Mouse (Mus musculus): ENCODE data around the gene Bcar3. TPM values are rescaled to one million over a fixed set of nuclear protein-coding genes. Genes with fewer than 3 reads are reported as not detected.

The Bcar3 gene
- polyA plus RNA-seq, 1 experiment from 2014 or later: 7.1 TPM

DNA sequence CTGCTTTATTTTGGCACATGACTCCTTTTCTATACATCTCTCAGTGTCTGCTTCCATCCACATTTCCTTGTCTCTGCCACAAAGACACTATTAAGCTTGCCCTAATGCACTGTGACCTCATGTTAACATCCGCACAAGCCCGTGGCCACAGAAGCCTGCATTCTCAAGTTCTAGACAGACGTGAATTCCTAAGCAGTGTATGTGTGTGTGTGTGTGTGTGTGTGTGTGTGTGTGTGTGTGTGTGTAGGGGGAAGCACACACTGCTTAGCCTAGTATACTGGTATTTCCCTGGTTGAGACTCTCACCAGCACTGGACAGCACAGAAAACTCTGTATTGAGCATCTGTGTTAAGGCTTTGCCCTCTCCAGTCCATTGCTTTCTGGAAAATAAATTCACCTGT is 70.6 kb downstream of the Bcar3 start:
- peaks cover 9% of the 10 kb centered on the region; the same call in 1 of the 2 replicates for H3K4me1 ChIP-seq (ENCODE audit: control insufficient read depth, insufficient read depth, low read depth, low read length)
- no peak overlapping the region for H3K9ac ChIP-seq (ENCODE audit: low read depth, low read length)
- H3K27me3 ChIP-seq (replicated peaks; ENCODE audit: control insufficient read depth, insufficient read depth, low read length): no peaks in the 10 kb centered on the region
- no peak overlapping the region for H3K4me2 ChIP-seq (ENCODE audit: low read length)
- H3K9me3 ChIP-seq (ENCODE audit: control insufficient read depth, low read length): no peaks in the 10 kb centered on the region
- no peak overlapping the region for H3K27ac ChIP-seq (ENCODE audit: low read depth, low read length)
- H3K36me3 ChIP-seq (ENCODE audit: control insufficient read depth, insufficient read depth, low read length): no peaks in the 10 kb centered on the region
- 15% methylated on average over 3 of the region's 3 CpGs for WGBS
- no peak for ATAC-seq
- no peak overlapping the region for H3K4me3 ChIP-seq (ENCODE audit: low read length)

DNA sequence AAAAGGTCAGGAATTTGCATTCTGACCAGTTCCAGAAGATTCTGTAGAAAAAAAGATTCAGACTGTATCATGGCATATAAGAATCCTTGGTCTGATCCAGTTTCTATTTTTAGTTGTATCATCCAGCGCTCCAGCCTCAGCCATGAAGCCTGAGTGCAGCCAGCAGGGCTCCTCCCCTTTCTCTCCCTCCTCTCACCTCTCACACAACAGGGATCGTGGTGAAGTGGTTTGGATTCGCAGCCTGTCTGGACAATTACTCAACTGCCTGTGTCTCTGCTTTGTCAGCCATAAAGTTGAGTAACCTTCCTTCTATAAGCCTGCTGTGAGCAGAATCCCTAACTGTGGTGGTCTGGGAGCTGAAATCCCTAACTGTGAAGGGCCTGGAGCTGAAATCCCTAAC is 71.4 kb downstream of the Bcar3 start:
- Histone ChIP-seq H3K36me3 (ENCODE audit: control insufficient read depth, insufficient read depth, low read length) (no peaks in the 10 kb centered on the region), H3K4me2 (ENCODE audit: low read length) (no peak overlapping the region), H3K4me3 (ENCODE audit: low read length) (no peak overlapping the region), H3K9ac (ENCODE audit: low read depth, low read length) (no peak overlapping the region; the same call in 1 of the 2 replicates), H3K27me3 (replicated peaks; ENCODE audit: control insufficient read depth, insufficient read depth, low read length) (no peaks in the 10 kb centered on the region), H3K4me1 (ENCODE audit: control insufficient read depth, insufficient read depth, low read depth, low read length) (peaks cover 9% of the 10 kb centered on the region; the same call in 1 of the 2 replicates), H3K27ac (ENCODE audit: low read depth, low read length) (peak overlapping the region; percentile 63; the same call in 1 of the 2 replicates), H3K9me3 (ENCODE audit: control insufficient read depth, low read length) (no peaks in the 10 kb centered on the region)
- peak; percentile 83 for ATAC-seq
- 11% methylated on average over 3 of the region's 3 CpGs for WGBS

- no peak for ATAC-seq
- 91% methylated on average over 8 of the region's 8 CpGs for WGBS
- no peak overlapping the region for H3K27ac ChIP-seq (ENCODE audit: low read depth, low read length)
- H3K9ac ChIP-seq (ENCODE audit: low read depth, low read length): no peak overlapping the region
- no peaks in the 10 kb centered on the region for H3K27me3 ChIP-seq (replicated peaks; ENCODE audit: control insufficient read depth, insufficient read depth, low read length)
- no peaks in the 10 kb centered on the region for H3K36me3 ChIP-seq (ENCODE audit: control insufficient read depth, insufficient read depth, low read length)
- no peak overlapping the region for H3K4me2 ChIP-seq (ENCODE audit: low read length)
- no peaks in the 10 kb centered on the region for H3K4me1 ChIP-seq (ENCODE audit: control insufficient read depth, insufficient read depth, low read depth, low read length)
- no peak overlapping the region for H3K4me3 ChIP-seq (ENCODE audit: low read length)
- no peaks in the 10 kb centered on the region for H3K9me3 ChIP-seq (ENCODE audit: control insufficient read depth, low read length)
Observed at GRCm38 (mm10) chr3:122371646-122372341, 77.9 kb downstream of the Bcar3 start.

- H3K27ac ChIP-seq (ENCODE audit: low read depth, low read length): no peak overlapping the region
- H3K4me2 ChIP-seq (ENCODE audit: low read length): no peak overlapping the region
- H3K9me3 ChIP-seq (ENCODE audit: control insufficient read depth, low read length): no peaks in the 10 kb centered on the region
- no peaks in the 10 kb centered on the region for H3K27me3 ChIP-seq (replicated peaks; ENCODE audit: control insufficient read depth, insufficient read depth, low read length)
- no peaks in the 10 kb centered on the region for H3K4me1 ChIP-seq (ENCODE audit: control insufficient read depth, insufficient read depth, low read depth, low read length)
- no peak overlapping the region for H3K9ac ChIP-seq (ENCODE audit: low read depth, low read length)
- no peak for ATAC-seq
- 83% methylated on average over 4 of the region's 4 CpGs for WGBS
- no peaks in the 10 kb centered on the region for H3K36me3 ChIP-seq (ENCODE audit: control insufficient read depth, insufficient read depth, low read length)
- no peak overlapping the region for H3K4me3 ChIP-seq (ENCODE audit: low read length)
Observed at GRCm38 (mm10) chr3:122372617-122373016, 78.7 kb downstream of the Bcar3 start.

- Histone ChIP-seq H3K36me3 (ENCODE audit: control insufficient read depth, insufficient read depth, low read length) (no peaks in the 10 kb centered on the region), H3K27ac (ENCODE audit: low read depth, low read length) (no peak overlapping the region), H3K4me3 (ENCODE audit: low read length) (no peak overlapping the region), H3K27me3 (replicated peaks; ENCODE audit: control insufficient read depth, insufficient read depth, low read length) (no peaks in the 10 kb centered on the region), H3K4me1 (ENCODE audit: control insufficient read depth, insufficient read depth, low read depth, low read length) (no peaks in the 10 kb centered on the region), H3K9me3 (ENCODE audit: control insufficient read depth, low read length) (no peaks in the 10 kb centered on the region), H3K4me2 (ENCODE audit: low read length) (no peak overlapping the region), H3K9ac (ENCODE audit: low read depth, low read length) (no peak overlapping the region)
- no peak for ATAC-seq
Observed at GRCm38 (mm10) chr3:122376011-122376410, 82.1 kb downstream of the Bcar3 start.

DNA sequence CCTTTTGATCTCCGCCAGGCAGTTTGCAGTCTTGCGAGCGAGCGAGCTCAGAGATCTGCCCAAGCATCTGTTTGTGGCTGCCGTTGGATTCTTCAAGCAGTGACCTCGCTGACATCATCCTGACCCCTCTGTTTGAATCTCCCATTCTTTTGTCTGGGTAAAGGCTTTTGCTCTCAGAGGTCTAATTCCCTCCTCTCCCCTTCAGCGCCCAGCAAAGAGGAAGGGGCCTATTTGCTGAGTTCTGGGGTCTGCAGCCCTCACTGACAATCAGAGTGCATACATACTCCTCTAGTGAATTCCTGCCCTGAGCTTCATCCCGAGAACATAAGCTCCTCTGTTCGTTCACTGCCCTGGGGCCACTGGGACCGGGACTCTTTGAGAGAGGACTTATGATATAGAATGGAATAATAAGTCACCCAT is 82.5 kb downstream of the Bcar3 start:
- H3K4me3 ChIP-seq (ENCODE audit: low read length): no peak overlapping the region
- H3K27ac ChIP-seq (ENCODE audit: low read depth, low read length): no peak overlapping the region
- H3K9ac ChIP-seq (ENCODE audit: low read depth, low read length): no peak overlapping the region
- H3K36me3 ChIP-seq (ENCODE audit: control insufficient read depth, insufficient read depth, low read length): no peaks in the 10 kb centered on the region
- ATAC-seq: no peak
- H3K4me2 ChIP-seq (ENCODE audit: low read length): no peak overlapping the region
- H3K9me3 ChIP-seq (ENCODE audit: control insufficient read depth, low read length): no peaks in the 10 kb centered on the region
- no peaks in the 10 kb centered on the region for H3K27me3 ChIP-seq (replicated peaks; ENCODE audit: control insufficient read depth, insufficient read depth, low read length)
- WGBS: 26% methylated on average over 10 of the region's 10 CpGs
- no peaks in the 10 kb centered on the region for H3K4me1 ChIP-seq (ENCODE audit: control insufficient read depth, insufficient read depth, low read depth, low read length)

DNA sequence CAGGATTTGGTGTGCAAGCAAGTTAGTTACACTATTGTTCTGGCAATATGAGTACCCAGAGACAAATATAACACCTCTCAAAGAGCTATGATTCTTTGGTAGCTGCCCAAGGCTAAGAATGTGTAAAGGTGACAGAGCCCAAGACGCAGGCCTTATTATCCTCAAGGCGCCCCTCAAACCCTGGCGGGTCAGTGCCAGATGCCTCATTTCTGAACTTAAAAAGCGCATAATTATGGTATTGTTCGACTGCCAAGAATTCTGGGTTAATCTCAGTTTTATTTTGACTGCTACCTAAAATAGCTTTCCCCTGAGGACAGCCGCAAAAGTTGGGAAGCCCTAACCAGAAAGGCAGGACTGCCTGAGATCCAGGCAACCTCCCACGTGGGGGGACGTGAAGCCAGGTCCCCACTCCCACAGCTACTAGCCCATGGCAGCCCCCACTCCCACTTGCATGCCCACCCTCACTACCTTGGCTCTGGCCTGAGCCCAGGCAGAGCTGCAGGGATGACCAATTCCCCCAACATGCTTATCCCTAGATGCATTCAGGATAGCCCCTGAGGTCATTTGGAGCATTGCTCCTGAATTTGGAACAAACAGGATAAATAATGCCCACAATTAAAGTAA is 83.0 kb downstream of the Bcar3 start:
- H3K4me1 ChIP-seq (ENCODE audit: control insufficient read depth, insufficient read depth, low read depth, low read length): no peaks in the 10 kb centered on the region
- H3K4me3 ChIP-seq (ENCODE audit: low read length): no peak overlapping the region
- no peak overlapping the region for H3K27ac ChIP-seq (ENCODE audit: low read depth, low read length)
- H3K36me3 ChIP-seq (ENCODE audit: control insufficient read depth, insufficient read depth, low read length): no peaks in the 10 kb centered on the region
- no peak overlapping the region for H3K4me2 ChIP-seq (ENCODE audit: low read length)
- 52% methylated on average over 8 of the region's 8 CpGs for WGBS
- no peak overlapping the region for H3K9ac ChIP-seq (ENCODE audit: low read depth, low read length)
- ATAC-seq: no peak
- H3K27me3 ChIP-seq (replicated peaks; ENCODE audit: control insufficient read depth, insufficient read depth, low read length): no peaks in the 10 kb centered on the region
- no peaks in the 10 kb centered on the region for H3K9me3 ChIP-seq (ENCODE audit: control insufficient read depth, low read length)

- H3K27ac ChIP-seq (ENCODE audit: low read depth, low read length): no peak overlapping the region
- H3K36me3 ChIP-seq (ENCODE audit: control insufficient read depth, insufficient read depth, low read length): no peaks in the 10 kb centered on the region
- no peak for ATAC-seq
- H3K4me3 ChIP-seq (ENCODE audit: low read length): no peak overlapping the region
- no peaks in the 10 kb centered on the region for H3K9me3 ChIP-seq (ENCODE audit: control insufficient read depth, low read length)
- H3K4me1 ChIP-seq (ENCODE audit: control insufficient read depth, insufficient read depth, low read depth, low read length): no peaks in the 10 kb centered on the region
- WGBS: 78% methylated on average over 6 of the region's 6 CpGs
- H3K4me2 ChIP-seq (ENCODE audit: low read length): no peak overlapping the region
- no peak overlapping the region for H3K9ac ChIP-seq (ENCODE audit: low read depth, low read length)
- no peaks in the 10 kb centered on the region for H3K27me3 ChIP-seq (replicated peaks; ENCODE audit: control insufficient read depth, insufficient read depth, low read length)
Observed at GRCm38 (mm10) chr3:122378634-122379033, 84.7 kb downstream of the Bcar3 start.

- WGBS: 79% methylated on average over 5 of the region's 5 CpGs
- no peak overlapping the region for H3K27ac ChIP-seq (ENCODE audit: low read depth, low read length)
- no peak for ATAC-seq
- H3K36me3 ChIP-seq (ENCODE audit: control insufficient read depth, insufficient read depth, low read length): no peaks in the 10 kb centered on the region
- H3K4me2 ChIP-seq (ENCODE audit: low read length): no peak overlapping the region
- H3K4me3 ChIP-seq (ENCODE audit: low read length): no peak overlapping the region
- no peaks in the 10 kb centered on the region for H3K27me3 ChIP-seq (replicated peaks; ENCODE audit: control insufficient read depth, insufficient read depth, low read length)
- H3K9me3 ChIP-seq (ENCODE audit: control insufficient read depth, low read length): no peaks in the 10 kb centered on the region
- H3K4me1 ChIP-seq (ENCODE audit: control insufficient read depth, insufficient read depth, low read depth, low read length): no peaks in the 10 kb centered on the region
- no peak overlapping the region for H3K9ac ChIP-seq (ENCODE audit: low read depth, low read length)
Observed at GRCm38 (mm10) chr3:122380776-122381175, 86.8 kb downstream of the Bcar3 start.
